Mouse (Mus musculus) spleen, postnatal 36 days (tissue): ENCODE results near the gene Gosr2.

ENCODE experiments used
- DNase-seq, 2 experiments: peaks; one replicate each; pipeline ENCODE4 v3.0.0; 2022; ENCODE audit warnings: low spot score in 2 of 2, mixed read lengths in 1 of 2

Gene Gosr2

DNA sequence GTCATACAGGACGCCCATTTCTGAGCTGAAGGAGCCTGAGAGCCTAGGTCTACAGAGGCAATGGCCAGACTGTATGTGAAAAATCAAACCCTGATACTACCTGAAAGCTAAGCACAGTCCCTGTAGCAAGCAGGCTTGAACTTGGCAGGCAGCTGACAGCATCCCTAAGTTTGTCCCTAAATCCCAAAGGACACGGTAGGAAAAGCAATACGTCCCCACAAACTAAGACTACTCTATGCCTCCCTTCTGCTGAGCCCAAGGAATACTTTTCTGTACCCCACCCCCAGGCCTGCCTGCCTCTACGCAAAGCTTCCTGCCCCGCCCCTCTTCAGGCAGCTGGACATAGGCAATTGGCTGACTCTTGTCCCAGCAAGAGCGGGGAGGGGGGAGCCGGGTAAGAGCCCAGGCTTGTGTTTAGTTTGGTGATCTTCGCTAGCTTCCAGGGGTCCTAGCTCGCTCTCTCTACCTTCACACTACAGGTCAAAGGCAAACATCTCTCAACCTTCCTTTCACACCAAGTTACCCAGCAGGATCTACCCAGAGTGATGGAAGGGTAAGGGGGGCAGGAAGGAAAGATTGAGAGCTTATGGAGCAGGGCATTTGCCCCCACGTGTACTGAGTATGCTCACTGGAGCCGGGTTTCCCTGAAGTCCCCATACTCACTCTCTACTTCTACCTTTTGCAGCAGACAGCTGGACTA is 49.6 kb downstream of the Gosr2 start:
- no peak for DNase-seq

DNA sequence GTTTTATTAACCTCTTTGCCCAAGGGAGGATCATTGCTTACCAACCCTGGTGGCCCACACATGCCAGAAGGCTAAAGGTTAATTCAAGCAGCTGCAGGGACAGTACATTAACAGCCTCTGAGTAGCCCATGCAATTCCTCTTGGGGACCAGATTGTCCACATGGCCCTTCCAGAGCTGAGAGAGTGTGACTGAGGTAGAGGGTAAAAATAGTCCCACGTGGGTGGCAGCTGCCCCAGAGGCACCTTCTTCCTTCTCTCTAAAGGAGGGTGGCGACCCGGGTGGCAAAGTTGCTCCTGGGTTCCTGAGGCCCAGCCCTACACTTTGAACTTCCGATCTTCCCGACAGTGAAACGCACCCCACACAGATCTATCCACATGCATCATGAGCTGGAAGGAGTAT is 51.4 kb downstream of the Gosr2 start:
- DNase-seq, result no peak

DNA sequence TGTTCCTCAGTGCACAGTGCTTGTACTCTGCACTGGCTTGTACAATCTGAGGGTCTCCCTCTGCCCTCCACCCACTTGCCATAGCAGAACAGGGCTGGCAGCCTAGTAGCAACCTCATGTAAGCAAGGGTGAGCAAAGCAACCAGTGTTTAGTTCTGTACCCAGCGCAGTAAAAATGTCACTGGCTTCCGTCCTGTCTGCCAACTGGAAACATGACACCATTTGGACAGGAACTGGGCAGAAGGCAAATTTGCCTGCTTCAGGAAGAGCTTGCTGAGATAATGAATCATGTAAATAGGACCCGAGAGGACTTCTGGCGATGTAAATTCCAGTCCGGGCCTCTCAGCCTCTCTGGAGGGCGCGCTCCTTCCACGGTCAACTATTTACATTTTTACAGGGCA is 52.0 kb downstream of the Gosr2 start:
- DNase-seq, result no peak

DNA sequence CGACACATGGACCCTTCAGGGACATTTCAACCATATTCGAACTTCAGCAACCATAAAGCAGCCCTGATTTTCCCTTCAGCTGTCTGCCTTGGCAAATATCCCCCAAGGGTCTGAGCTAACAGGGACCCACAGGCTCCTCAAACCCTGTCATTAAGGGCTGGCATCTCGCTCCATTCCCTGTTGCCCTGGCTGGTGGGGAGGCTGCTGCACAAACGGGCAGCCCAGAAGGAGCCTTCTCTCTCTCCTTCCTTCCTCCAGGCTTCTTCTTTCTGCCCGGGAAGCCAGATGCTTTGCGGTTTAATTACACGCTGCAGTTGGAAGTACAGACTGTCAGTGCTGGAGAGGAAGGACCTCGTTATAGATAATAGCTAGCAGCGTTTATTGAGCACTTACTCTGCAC is 54.5 kb downstream of the Gosr2 start:
- no peak for DNase-seq

DNA sequence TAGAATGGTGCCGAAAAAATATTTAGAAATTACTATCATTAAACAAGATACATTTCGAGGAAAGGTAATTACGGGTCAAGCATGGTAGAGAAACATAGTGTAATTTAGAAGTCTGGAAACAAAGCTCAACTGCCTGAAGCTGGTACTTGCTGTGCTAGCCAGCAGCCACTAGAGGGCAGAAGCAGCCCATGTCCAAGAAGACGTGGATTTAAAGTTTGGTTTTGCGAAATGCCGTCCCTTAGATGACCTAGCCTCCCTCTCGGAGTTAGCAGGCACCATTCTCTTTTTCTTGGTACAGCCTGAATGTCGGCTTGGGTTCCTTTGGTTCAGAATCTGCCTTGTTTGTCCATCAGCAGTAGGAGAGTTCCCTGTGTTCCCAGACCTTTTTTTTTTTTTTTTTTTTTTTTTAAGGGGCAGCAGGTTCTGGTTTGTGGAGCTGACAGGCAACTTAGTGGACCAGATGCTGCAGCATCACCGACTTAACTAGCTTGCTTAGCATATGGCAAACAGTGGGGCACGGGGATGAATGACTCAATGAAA is 58.2 kb downstream of the Gosr2 start:
- DNase-seq, result no peak

DNA sequence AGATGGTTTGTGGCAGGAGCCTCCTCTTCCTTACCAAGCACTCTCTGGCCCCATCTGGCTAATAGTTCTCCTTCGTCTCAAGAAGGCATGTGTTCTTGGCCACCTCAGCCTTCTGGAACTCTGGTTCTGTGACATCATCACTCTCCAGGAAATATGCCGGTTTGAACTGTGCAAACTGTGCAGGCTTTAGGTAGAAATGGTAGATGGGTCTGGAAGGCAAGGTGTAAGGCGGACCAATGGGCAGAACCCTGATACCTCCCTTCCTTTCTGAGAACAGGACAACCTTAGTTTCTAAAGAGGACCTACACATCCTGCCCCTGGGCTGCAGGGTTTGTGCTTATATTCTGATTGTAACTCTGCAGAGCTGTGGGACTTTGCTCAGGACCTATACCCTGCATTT is 58.9 kb downstream of the Gosr2 start, which contains the start of gene Lyzl6:
Gene Lyzl6 (minus strand): TSS at position 101 of the 400 bp plus-strand sequence.
- DNase-seq, result no peak

DNA sequence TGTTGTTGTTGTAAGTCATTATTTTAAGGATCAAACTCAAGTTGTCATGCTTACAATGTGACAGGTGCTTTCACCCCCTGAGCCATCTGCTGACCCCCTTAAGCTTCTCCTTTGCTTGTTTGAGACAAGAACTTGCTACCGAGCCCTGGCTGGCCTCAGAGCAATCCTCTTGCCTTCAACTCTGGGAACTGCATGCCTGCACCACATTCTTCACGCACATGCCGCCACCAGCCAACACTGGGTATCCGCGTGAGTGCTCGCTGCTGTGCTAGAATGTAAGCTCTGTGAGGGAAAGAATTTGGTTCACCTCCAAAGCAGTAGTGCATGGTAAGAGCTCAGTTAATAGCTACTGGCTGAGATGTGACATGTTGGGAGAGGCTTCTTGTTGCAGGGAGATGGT is 61.4 kb downstream of the Gosr2 start:
- no peak for DNase-seq

DNA sequence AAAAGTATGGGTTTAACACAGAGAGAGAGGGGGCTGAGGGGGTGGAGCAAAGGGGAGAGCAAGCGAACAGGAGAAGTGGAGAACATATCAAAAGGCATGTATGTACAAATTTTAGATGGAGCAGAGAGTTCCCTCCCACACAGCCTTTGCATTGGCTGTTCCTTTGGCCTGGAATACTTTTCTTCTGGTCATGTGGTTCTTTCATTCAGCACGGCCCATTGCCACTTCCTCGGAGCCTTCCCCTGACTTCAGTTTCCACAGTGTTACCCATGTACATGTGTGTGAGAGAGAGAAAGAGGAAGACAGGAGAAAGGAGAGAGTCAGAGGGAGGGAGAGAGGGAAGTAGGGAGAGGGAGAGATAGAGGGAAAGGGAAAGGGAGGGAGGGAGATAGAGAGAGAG is 62.2 kb downstream of the Gosr2 start:
- DNase-seq, result no peak

DNA sequence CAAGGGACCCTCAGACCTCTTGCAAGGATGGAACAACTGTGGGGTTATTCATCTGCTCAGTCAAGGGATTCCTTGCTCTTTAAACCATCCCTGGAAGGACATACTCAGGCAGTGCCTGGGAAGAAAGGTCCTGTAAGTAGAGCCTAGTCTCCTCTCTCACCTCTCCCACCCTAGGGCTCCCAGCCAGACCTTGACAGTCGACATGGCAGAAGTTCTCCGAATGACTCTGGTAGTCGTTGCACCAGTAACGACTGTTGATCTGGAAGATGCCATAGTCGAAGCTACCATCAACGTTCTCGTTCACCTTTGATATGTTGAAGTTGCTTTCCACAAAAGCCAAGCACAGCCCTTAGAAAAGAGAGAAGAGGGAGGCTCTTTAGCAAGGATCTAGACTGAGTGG is 62.9 kb downstream of the Gosr2 start:
- DNase-seq, result no peak

DNA sequence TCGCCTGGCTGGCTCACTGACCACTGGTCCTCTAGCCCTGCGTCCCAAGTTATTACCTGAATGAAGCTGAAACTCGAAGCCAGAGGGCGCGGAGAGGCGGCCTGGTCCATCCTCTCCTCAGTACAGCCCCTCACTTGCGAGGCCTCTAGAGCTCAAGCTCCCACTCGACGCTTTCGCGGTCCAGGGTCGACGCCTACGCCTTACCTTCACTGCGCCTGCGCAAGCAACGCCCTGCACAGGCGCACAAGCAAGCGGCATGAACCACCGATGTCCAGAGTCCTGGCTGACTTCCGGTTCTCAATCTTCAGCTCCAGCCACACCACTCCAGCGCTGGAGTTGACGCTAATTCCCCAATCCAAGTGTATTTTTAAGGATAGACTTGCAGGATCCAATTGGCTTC is 70.2 kb downstream of the Gosr2 start:
- no peak for DNase-seq
